Mouse (Mus musculus) myocyte (in vitro differentiated cells): ENCODE data around the gene Fam189a2.

ENCODE experiments used
- CEBPB ChIP-seq: IDR thresholded peaks from 2 replicates; pipeline ENCODE4 v1.6.1; 2011; ENCODE audit warnings: mild to moderate bottlenecking, moderate library complexity; ENCODE audit not compliant: poor library complexity, insufficient read depth, severe bottlenecking
- E2F4 ChIP-seq: IDR thresholded peaks from one replicate; pipeline ENCODE4 v1.6.1; 2011; ENCODE audit warnings: mild to moderate bottlenecking, control low read depth, moderate library complexity; ENCODE audit not compliant: insufficient read depth
- MAX ChIP-seq: IDR thresholded peaks from one replicate; pipeline ENCODE4 v1.6.1; 2011; ENCODE audit warnings: low read depth, mild to moderate bottlenecking, control low read depth
- MYOD1 ChIP-seq, 3 experiments: IDR thresholded peaks; one replicate each; pipeline ENCODE4 v1.6.1; 2011; ENCODE audit warnings: control low read depth in 2 of 3, low read depth in 2 of 3, mild to moderate bottlenecking in 2 of 3, moderate library complexity in 1 of 3; ENCODE audit not compliant: insufficient read length in 2 of 3, control insufficient read depth in 1 of 3
- MYOG ChIP-seq, 3 experiments: IDR thresholded peaks; one replicate each; pipeline ENCODE4 v1.6.1; 2011; ENCODE audit warnings: control low read depth in 2 of 3, low read depth in 2 of 3, mild to moderate bottlenecking in 2 of 3; ENCODE audit not compliant: insufficient read length in 2 of 3, control insufficient read depth in 1 of 3, insufficient read depth in 1 of 3
- POLR2A ChIP-seq: IDR thresholded peaks from one replicate; pipeline ENCODE4 v1.6.1; 2011; ENCODE audit warnings: low read depth, mild to moderate bottlenecking, control low read depth, moderate library complexity; ENCODE audit not compliant: insufficient read length
- POLR2AphosphoS2 ChIP-seq: IDR thresholded peaks from one replicate; pipeline ENCODE4 v1.6.1; 2011; ENCODE audit warnings: low read depth, control low read depth; ENCODE audit not compliant: insufficient read length
- REST ChIP-seq: IDR thresholded peaks from one replicate; pipeline ENCODE4 v1.6.1; 2011; ENCODE audit warnings: mild to moderate bottlenecking, control low read depth, moderate library complexity; ENCODE audit not compliant: insufficient read depth, insufficient read length
- SRF ChIP-seq: IDR thresholded peaks from one replicate; pipeline ENCODE4 v1.6.1; 2011; ENCODE audit warnings: low read depth; ENCODE audit not compliant: control insufficient read depth, insufficient read length
- TCF12 ChIP-seq: IDR thresholded peaks from one replicate; pipeline ENCODE4 v1.6.1; 2011; ENCODE audit warnings: mild to moderate bottlenecking, control low read depth; ENCODE audit not compliant: poor library complexity, insufficient read depth, severe bottlenecking
- TCF3 ChIP-seq: IDR thresholded peaks from one replicate; pipeline ENCODE4 v1.6.1; 2011; ENCODE audit warnings: low read depth, control low read depth; ENCODE audit not compliant: insufficient read length
- USF1 ChIP-seq: IDR thresholded peaks from one replicate; pipeline ENCODE4 v1.6.1; 2011; ENCODE audit warnings: low read depth, mild to moderate bottlenecking, control low read depth, moderate library complexity

GRCm38 (mm10) chr19:23964401-23964910 is 66.4 kb downstream of the Fam189a2 start:
- TF ChIP-seq POLR2A (no peak), REST (no peak), MYOG (IDR thresholded peaks at IDR 0.05; ENCODE audit: control insufficient read depth in 1 of 3, insufficient read depth in 1 of 3, insufficient read length in 2 of 3, low read depth in 2 of 3) (no peak), POLR2AphosphoS2 (no peak), MAX (no peak), MYOD1 (IDR thresholded peaks at IDR 0.05; ENCODE audit: control insufficient read depth in 1 of 3, insufficient read length in 2 of 3, low read depth in 2 of 3) (no peak), USF1 (no peak), E2F4 (no peak), SRF (no peak), TCF3 (no peak), TCF12 (no peak), CEBPB (no peak)
